Mouse (Mus musculus): ENCODE data around the gene Vmn1r46. TPM values are rescaled to one million over a fixed set of nuclear protein-coding genes. Genes with fewer than 3 reads are reported as not detected.
"Not testable (repeated sequence)": the region's sequence is repeated elsewhere in the genome, so short reads cannot be mapped to it uniquely, and the experiment has no call there.

Gene Vmn1r46
- polyA plus RNA-seq (2016; fragmentation: Nextera tagmentation; extraction: Ambion mirVana): not detected in 2 replicates

- 84% methylated on average over 2 of the region's 2 CpGs for WGBS
- Histone ChIP-seq H3K36me3 (no peaks in the 10 kb centered on the region), H3K4me1 (no peaks in the 10 kb centered on the region), H3K4me3 (no peak within 1 kb of the TSS), H3K27me3 (ENCODE audit: low read depth, poor library complexity, severe bottlenecking) (no peaks in the 10 kb centered on the region), H3K9me3 (replicated peaks) (0 out of 2 replicates have a peak, but pooled peaks cover 2% of the 10 kb centered on the region), H3K27ac (no peak within 1 kb of the TSS)
- no peak for DNase-seq (ENCODE audit: low spot score)
These were observed at the start of gene Vmn1r46 for GRCm38 (mm10) chr6:89969013-89969412. Gene Vmn1r46, plus strand, starts transcription at chr6:89969313.

DNA sequence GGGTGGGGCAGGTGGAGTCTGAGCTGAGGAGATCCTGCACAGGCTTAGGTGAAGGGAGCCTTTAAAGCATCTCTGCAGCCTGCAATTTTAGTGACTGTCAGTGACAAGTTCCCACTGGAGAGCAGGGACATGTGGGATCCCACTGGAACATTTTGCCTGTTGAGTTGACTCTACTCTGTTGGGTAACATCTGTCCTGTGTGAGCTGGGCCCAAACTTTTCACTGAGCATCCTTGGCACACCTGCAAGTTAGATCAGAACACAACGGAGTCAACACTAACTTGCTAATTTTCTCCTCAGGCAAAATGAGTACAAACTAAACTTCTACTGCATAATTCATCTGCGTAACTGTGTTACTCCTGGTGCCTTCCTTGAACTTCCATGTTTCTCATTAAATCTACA lies 28.6 kb upstream of the Vmn1r46 start, which contains the start of gene Vmn1r45:
Vmn1r45 (minus strand) TSS at position 101 of the 400 bp plus-strand sequence.
- H3K36me3 ChIP-seq; H3K4me1 ChIP-seq; DNase-seq (ENCODE audit: low spot score); H3K4me3 ChIP-seq; H3K9me3 ChIP-seq (replicated peaks); H3K27me3 ChIP-seq (ENCODE audit: low read depth, poor library complexity, severe bottlenecking); H3K27ac ChIP-seq: not testable (repeated sequence)
- WGBS: 87% methylated on average over 2 of the region's 2 CpGs

GRCm38 (mm10) chr6:89940926-89941325 lies 28.2 kb upstream of the Vmn1r46 start:
- H3K27ac ChIP-seq: no peak overlapping the region
- H3K4me3 ChIP-seq: no peak overlapping the region
- no peak for DNase-seq (ENCODE audit: low spot score)
- H3K4me1 ChIP-seq: no peaks in the 10 kb centered on the region
- no peaks in the 10 kb centered on the region for H3K27me3 ChIP-seq (ENCODE audit: low read depth, poor library complexity, severe bottlenecking)
- no peaks in the 10 kb centered on the region for H3K9me3 ChIP-seq (replicated peaks)
- WGBS: 93% methylated on average over 2 of the region's 2 CpGs
- no peaks in the 10 kb centered on the region for H3K36me3 ChIP-seq

- H3K9me3 ChIP-seq (replicated peaks): peaks cover 4% of the 10 kb centered on the region; the same call in 1 of the 2 replicates
- H3K4me3 ChIP-seq: no peak overlapping the region
- no peaks in the 10 kb centered on the region for H3K27me3 ChIP-seq (ENCODE audit: low read depth, poor library complexity, severe bottlenecking)
- no peaks in the 10 kb centered on the region for H3K4me1 ChIP-seq
- no peak for DNase-seq (ENCODE audit: low spot score)
- H3K27ac ChIP-seq: no peak overlapping the region
- no peaks in the 10 kb centered on the region for H3K36me3 ChIP-seq
- WGBS: 80% methylated on average over 2 of the region's 2 CpGs
These were observed 15.6 kb upstream of the Vmn1r46 start for GRCm38 (mm10) chr6:89953556-89953955.

- Histone ChIP-seq H3K36me3 (no peaks in the 10 kb centered on the region), H3K9me3 (replicated peaks) (0 out of 2 replicates have a peak, but pooled peaks cover 2% of the 10 kb centered on the region), H3K4me3 (no peak overlapping the region), H3K27me3 (ENCODE audit: low read depth, poor library complexity, severe bottlenecking) (no peaks in the 10 kb centered on the region), H3K27ac (no peak overlapping the region), H3K4me1 (no peaks in the 10 kb centered on the region)
- DNase-seq (ENCODE audit: low spot score): no peak
These were observed 2.8 kb upstream of the Vmn1r46 start for GRCm38 (mm10) chr6:89966341-89966740.

DNA sequence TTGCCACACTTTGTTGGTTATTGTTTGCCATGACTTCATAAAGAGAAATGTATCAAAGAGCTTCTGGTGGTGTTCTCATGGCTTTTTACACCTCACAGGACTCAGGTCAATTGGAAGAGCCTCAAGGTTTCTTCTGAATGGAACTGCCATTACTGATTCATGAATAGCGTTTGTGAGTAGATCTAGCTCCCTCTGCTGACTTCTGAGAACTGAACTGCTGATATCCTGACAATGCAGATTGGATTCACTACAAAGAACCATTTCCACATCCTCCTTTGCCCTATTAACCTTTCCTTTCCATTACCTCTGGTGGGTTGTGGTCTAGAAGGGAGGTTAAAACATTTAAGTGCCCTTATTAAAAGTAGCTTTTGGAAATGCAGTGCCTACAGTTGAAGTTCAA lies 16.9 kb downstream of the Vmn1r46 start:
- WGBS: 24% methylated on average over 1 of the region's 1 CpGs

GRCm38 (mm10) chr6:90015847-90016246 lies 46.7 kb downstream of the Vmn1r46 start, which contains the start of gene Vmn1r47:
Gene Vmn1r47, plus strand, starts transcription at chr6:90016147.
- WGBS: 97% methylated on average over 1 of the region's 1 CpGs
- not testable (repeated sequence) for H3K4me3 ChIP-seq; H3K4me1 ChIP-seq; H3K27me3 ChIP-seq (ENCODE audit: low read depth, poor library complexity, severe bottlenecking); H3K36me3 ChIP-seq; DNase-seq (ENCODE audit: low spot score); H3K27ac ChIP-seq; H3K9me3 ChIP-seq (replicated peaks)

More for the DNA sequence above, 16.9 kb downstream of the Vmn1r46 start:
- Histone ChIP-seq H3K4me1 (no peaks in the 10 kb centered on the region), H3K27me3 (ENCODE audit: low read depth, poor library complexity, severe bottlenecking) (no peaks in the 10 kb centered on the region), H3K27ac (no peak overlapping the region), H3K36me3 (no peaks in the 10 kb centered on the region), H3K9me3 (replicated peaks) (0 out of 2 replicates have a peak, but pooled peaks cover 2% of the 10 kb centered on the region), H3K4me3 (no peak overlapping the region)
- no peak for DNase-seq (ENCODE audit: low spot score)

Other genes with a start within 250 kb of the Vmn1r46 start
- gene Vmn1r41, start 228.5 kb upstream of the Vmn1r46 start, polyA plus RNA-seq (2016; fragmentation: Nextera tagmentation; extraction: Ambion mirVana): not detected in 2 replicates
- not detected in 2 replicates for gene Vmn1r42, start 92.9 kb upstream of the Vmn1r46 start, polyA plus RNA-seq (2016; fragmentation: Nextera tagmentation; extraction: Ambion mirVana)
- gene Vmn1r43, start 92.9 kb upstream of the Vmn1r46 start, polyA plus RNA-seq (2016; fragmentation: Nextera tagmentation; extraction: Ambion mirVana): not detected in 2 replicates
- not detected in 2 replicates for gene Vmn1r44, start 85.7 kb upstream of the Vmn1r46 start, polyA plus RNA-seq (2016; fragmentation: Nextera tagmentation; extraction: Ambion mirVana)
- gene Vmn1r45, start 28.7 kb upstream of the Vmn1r46 start, polyA plus RNA-seq (2016; fragmentation: Nextera tagmentation; extraction: Ambion mirVana): not detected in 2 replicates
- gene Vmn1r47, start 46.8 kb downstream of the Vmn1r46 start, polyA plus RNA-seq (2016; fragmentation: Nextera tagmentation; extraction: Ambion mirVana): not detected in 2 replicates
- not detected in 2 replicates for gene Vmn1r48, start 67.5 kb downstream of the Vmn1r46 start, polyA plus RNA-seq (2016; fragmentation: Nextera tagmentation; extraction: Ambion mirVana)
- not detected in 2 replicates for gene Vmn1r49, start 109.2 kb downstream of the Vmn1r46 start, polyA plus RNA-seq (2016; fragmentation: Nextera tagmentation; extraction: Ambion mirVana)
- not detected in 2 replicates for gene Vmn1r50, start 132.1 kb downstream of the Vmn1r46 start, polyA plus RNA-seq (2016; fragmentation: Nextera tagmentation; extraction: Ambion mirVana)
- not detected in 2 replicates for gene Vmn1r51, start 153.3 kb downstream of the Vmn1r46 start, polyA plus RNA-seq (2016; fragmentation: Nextera tagmentation; extraction: Ambion mirVana)
- not detected in 2 replicates for gene Vmn1r52, start 205.5 kb downstream of the Vmn1r46 start, polyA plus RNA-seq (2016; fragmentation: Nextera tagmentation; extraction: Ambion mirVana)
- gene V1ra8, start 233.5 kb downstream of the Vmn1r46 start, polyA plus RNA-seq (2016; fragmentation: Nextera tagmentation; extraction: Ambion mirVana): not detected in 2 replicates